Mouse (Mus musculus): Measurements from ENCODE around the gene Epha1. TPM values are rescaled to one million over a fixed set of nuclear protein-coding genes. Genes with fewer than 3 reads are reported as not detected.

Epha1 gene
- polyA plus RNA-seq (2015; fragmentation: Nextera tagmentation; extraction: Ambion mirVana), result 8.2 and 8.6 TPM in 2 replicates

- H3K36me3 ChIP-seq (ENCODE audit: insufficient read depth, low read length), result no peaks in the 10 kb centered on the region
- H3K4me1 ChIP-seq (ENCODE audit: insufficient read depth, low read length), result peaks cover 21% of the 10 kb centered on the region
- H3K27me3 ChIP-seq (ENCODE audit: insufficient read depth, low read length), result no peaks in the 10 kb centered on the region
- H3K9me3 ChIP-seq (ENCODE audit: low read length), result no peaks in the 10 kb centered on the region
- H3K27ac ChIP-seq (ENCODE audit: low read length), result no peak within 1 kb of the TSS
- ATAC-seq (ENCODE audit: low FRiP score, low TSS enrichment), result peak; percentile 87
- H3K9ac ChIP-seq (replicated peaks; ENCODE audit: low read length), result peak within 1 kb of the TSS; percentile 62
- under 1% methylated on average over 31 of the region's 36 CpGs for WGBS
- H3K4me3 ChIP-seq (ENCODE audit: low read length), result peak within 1 kb of the TSS; percentile 51
- H3K4me2 ChIP-seq (replicated peaks; ENCODE audit: low read depth, low read length), result peak within 1 kb of the TSS; percentile 77
These were observed at the start of gene Epha1 for GRCm38 (mm10) chr6:42372816-42373547. TSS of gene Epha1 (minus strand) at chr6:42373268.

GRCm38 (mm10) chr6:42421439-42421838 lies 48.4 kb upstream of the Epha1 start:
- Histone ChIP-seq H3K9ac (replicated peaks; ENCODE audit: low read length) (no peak overlapping the region), H3K4me1 (ENCODE audit: insufficient read depth, low read length) (no peaks in the 10 kb centered on the region), H3K36me3 (ENCODE audit: insufficient read depth, low read length) (no peaks in the 10 kb centered on the region), H3K27me3 (ENCODE audit: insufficient read depth, low read length) (no peaks in the 10 kb centered on the region), H3K4me3 (ENCODE audit: low read length) (no peak overlapping the region), H3K27ac (ENCODE audit: low read length) (no peak overlapping the region), H3K4me2 (replicated peaks; ENCODE audit: low read depth, low read length) (no peak overlapping the region), H3K9me3 (ENCODE audit: low read length) (no peaks in the 10 kb centered on the region)
- 75% methylated on average over 2 of the region's 2 CpGs for WGBS
- ATAC-seq (ENCODE audit: low FRiP score, low TSS enrichment), result no peak

- H3K27ac ChIP-seq (ENCODE audit: low read length), result no peak overlapping the region
- H3K4me2 ChIP-seq (replicated peaks; ENCODE audit: low read depth, low read length), result no peak overlapping the region
- H3K4me1 ChIP-seq (ENCODE audit: insufficient read depth, low read length), result no peaks in the 10 kb centered on the region
- H3K27me3 ChIP-seq (ENCODE audit: insufficient read depth, low read length), result no peaks in the 10 kb centered on the region
- ATAC-seq (ENCODE audit: low FRiP score, low TSS enrichment), result no peak
- H3K9me3 ChIP-seq (ENCODE audit: low read length), result no peaks in the 10 kb centered on the region
- H3K36me3 ChIP-seq (ENCODE audit: insufficient read depth, low read length), result no peaks in the 10 kb centered on the region
- WGBS, result 90% methylated on average over 2 of the region's 2 CpGs
- H3K9ac ChIP-seq (replicated peaks; ENCODE audit: low read length), result no peak overlapping the region
- H3K4me3 ChIP-seq (ENCODE audit: low read length), result no peak overlapping the region
These were observed 46.4 kb upstream of the Epha1 start for GRCm38 (mm10) chr6:42419443-42419842.

GRCm38 (mm10) chr6:42405134-42405533 lies 32.1 kb upstream of the Epha1 start, which contains the start of gene Tas2r135:
TSS of gene Tas2r135 (plus strand) at chr6:42405434.
- Histone ChIP-seq H3K4me2 (replicated peaks; ENCODE audit: low read depth, low read length) (no peak within 1 kb of the TSS), H3K4me1 (ENCODE audit: insufficient read depth, low read length) (no peaks in the 10 kb centered on the region), H3K36me3 (ENCODE audit: insufficient read depth, low read length) (no peaks in the 10 kb centered on the region), H3K9ac (replicated peaks; ENCODE audit: low read length) (no peak within 1 kb of the TSS), H3K9me3 (ENCODE audit: low read length) (no peaks in the 10 kb centered on the region), H3K27me3 (ENCODE audit: insufficient read depth, low read length) (no peaks in the 10 kb centered on the region), H3K27ac (ENCODE audit: low read length) (no peak within 1 kb of the TSS), H3K4me3 (ENCODE audit: low read length) (no peak within 1 kb of the TSS)
- no peak for ATAC-seq (ENCODE audit: low FRiP score, low TSS enrichment)
- WGBS, result 77% methylated on average over 2 of the region's 2 CpGs

- no peak within 1 kb of the TSS for H3K9ac ChIP-seq (replicated peaks; ENCODE audit: low read length)
- H3K4me2 ChIP-seq (replicated peaks; ENCODE audit: low read depth, low read length), result no peak within 1 kb of the TSS
- H3K4me1 ChIP-seq (ENCODE audit: insufficient read depth, low read length), result peaks cover 9% of the 10 kb centered on the region
- no peak within 1 kb of the TSS for H3K4me3 ChIP-seq (ENCODE audit: low read length)
- no peaks in the 10 kb centered on the region for H3K36me3 ChIP-seq (ENCODE audit: insufficient read depth, low read length)
- no peak within 1 kb of the TSS for H3K27ac ChIP-seq (ENCODE audit: low read length)
- no peaks in the 10 kb centered on the region for H3K27me3 ChIP-seq (ENCODE audit: insufficient read depth, low read length)
- no peak for ATAC-seq (ENCODE audit: low FRiP score, low TSS enrichment)
- H3K9me3 ChIP-seq (ENCODE audit: low read length), result no peaks in the 10 kb centered on the region
- 92% methylated on average over 1 of the region's 1 CpGs for WGBS
These were observed 26.9 kb upstream of the Epha1 start, which contains the start of gene Tas2r143 for GRCm38 (mm10) chr6:42399938-42400337. TSS of gene Tas2r143 (plus strand) at chr6:42400238.

GRCm38 (mm10) chr6:42398998-42399397 lies 25.9 kb upstream of the Epha1 start:
- Histone ChIP-seq H3K27me3 (ENCODE audit: insufficient read depth, low read length) (no peaks in the 10 kb centered on the region), H3K9ac (replicated peaks; ENCODE audit: low read length) (no peak overlapping the region), H3K4me3 (ENCODE audit: low read length) (no peak overlapping the region), H3K9me3 (ENCODE audit: low read length) (no peaks in the 10 kb centered on the region), H3K27ac (ENCODE audit: low read length) (no peak overlapping the region), H3K4me1 (ENCODE audit: insufficient read depth, low read length) (peaks cover 9% of the 10 kb centered on the region), H3K36me3 (ENCODE audit: insufficient read depth, low read length) (no peaks in the 10 kb centered on the region), H3K4me2 (replicated peaks; ENCODE audit: low read depth, low read length) (no peak overlapping the region)
- ATAC-seq (ENCODE audit: low FRiP score, low TSS enrichment), result no peak
- 96% methylated on average over 1 of the region's 1 CpGs for WGBS

GRCm38 (mm10) chr6:42398285-42398684 lies 25.2 kb upstream of the Epha1 start:
- Histone ChIP-seq H3K9ac (replicated peaks; ENCODE audit: low read length) (no peak overlapping the region), H3K4me2 (replicated peaks; ENCODE audit: low read depth, low read length) (no peak overlapping the region), H3K27me3 (ENCODE audit: insufficient read depth, low read length) (no peaks in the 10 kb centered on the region), H3K36me3 (ENCODE audit: insufficient read depth, low read length) (no peaks in the 10 kb centered on the region), H3K9me3 (ENCODE audit: low read length) (no peaks in the 10 kb centered on the region), H3K4me3 (ENCODE audit: low read length) (no peak overlapping the region), H3K27ac (ENCODE audit: low read length) (no peak overlapping the region), H3K4me1 (ENCODE audit: insufficient read depth, low read length) (peaks cover 9% of the 10 kb centered on the region)
- ATAC-seq (ENCODE audit: low FRiP score, low TSS enrichment), result no peak
- WGBS, result 73% methylated on average over 3 of the region's 3 CpGs

- no peaks in the 10 kb centered on the region for H3K9me3 ChIP-seq (ENCODE audit: low read length)
- WGBS, result 64% methylated on average over 3 of the region's 3 CpGs
- ATAC-seq (ENCODE audit: low FRiP score, low TSS enrichment), result no peak
- H3K9ac ChIP-seq (replicated peaks; ENCODE audit: low read length), result no peak overlapping the region
- H3K4me1 ChIP-seq (ENCODE audit: insufficient read depth, low read length), result peaks cover 9% of the 10 kb centered on the region
- no peak overlapping the region for H3K4me2 ChIP-seq (replicated peaks; ENCODE audit: low read depth, low read length)
- H3K27me3 ChIP-seq (ENCODE audit: insufficient read depth, low read length), result no peaks in the 10 kb centered on the region
- no peak overlapping the region for H3K27ac ChIP-seq (ENCODE audit: low read length)
- no peak overlapping the region for H3K4me3 ChIP-seq (ENCODE audit: low read length)
- no peaks in the 10 kb centered on the region for H3K36me3 ChIP-seq (ENCODE audit: insufficient read depth, low read length)
These were observed 24.1 kb upstream of the Epha1 start for GRCm38 (mm10) chr6:42397041-42397657.

- peak; percentile 75 for ATAC-seq (ENCODE audit: low FRiP score, low TSS enrichment)
- Histone ChIP-seq H3K4me2 (replicated peaks; ENCODE audit: low read depth, low read length) (no peak overlapping the region), H3K36me3 (ENCODE audit: insufficient read depth, low read length) (no peaks in the 10 kb centered on the region), H3K4me1 (ENCODE audit: insufficient read depth, low read length) (peaks cover 15% of the 10 kb centered on the region), H3K9me3 (ENCODE audit: low read length) (no peaks in the 10 kb centered on the region), H3K27ac (ENCODE audit: low read length) (peak overlapping the region; percentile 47; the same call in 1 of the 2 replicates), H3K4me3 (ENCODE audit: low read length) (no peak overlapping the region), H3K27me3 (ENCODE audit: insufficient read depth, low read length) (no peaks in the 10 kb centered on the region), H3K9ac (replicated peaks; ENCODE audit: low read length) (no peak overlapping the region)
- WGBS, result 51% methylated on average over 9 of the region's 9 CpGs
These were observed 23.1 kb upstream of the Epha1 start for GRCm38 (mm10) chr6:42395960-42396809.
